Mouse (Mus musculus) forebrain, embryonic 10.5 days (tissue): ENCODE measurements around the gene Lzts3. TPM values are rescaled to one million over a fixed set of nuclear protein-coding genes. Genes with fewer than 3 reads are reported as not detected.

ENCODE experiments used
- DNase-seq: peaks from one replicate; pipeline ENCODE4 v3.0.0-alpha.2; 2017; ENCODE audit warnings: low spot score; ENCODE audit errors: extremely low spot score
- H3K27ac ChIP-seq: fragments of 300-500 bp; sonication (generic); 2 replicates; pipeline ENCODE4 v1.5.1; 2016; ENCODE audit warnings: mild to moderate bottlenecking
- H3K27me3 ChIP-seq: fragments of 300-500 bp; sonication (generic); 2 replicates; pipeline ENCODE4 v1.6.1; 2016; ENCODE audit warnings: mild to moderate bottlenecking; ENCODE audit not compliant: poor library complexity, severe bottlenecking
- H3K36me3 ChIP-seq: fragments of 300-500 bp; sonication (generic); replicated peaks from 2 replicates; pipeline ENCODE4 v1.6.1; 2016; ENCODE audit warnings: mild to moderate bottlenecking, moderate library complexity
- H3K4me1 ChIP-seq: fragments of 300-500 bp; sonication (generic); 2 replicates; pipeline ENCODE4 v1.6.1; 2016
- H3K4me3 ChIP-seq: fragments of 300-500 bp; sonication (generic); 2 replicates; pipeline ENCODE4 v1.5.1; 2016; ENCODE audit warnings: mild to moderate bottlenecking, moderate library complexity
- H3K9me3 ChIP-seq: fragments of 300-500 bp; sonication (generic); 2 replicates; pipeline ENCODE4 v1.6.1; 2016; ENCODE audit warnings: mild to moderate bottlenecking, moderate library complexity
- WGBS: fragments of 180-500 bp; shearing (Covaris S2); methylation state at CpG from one replicate; pipeline ENCODE4 v1.1.7; 2016; 5-methylcytosine and 5-hydroxymethylcytosine counted together
- polyA plus RNA-seq: library from polyadenylated mRNA; unstranded; fragments of >200 nt; fragmentation: Nextera tagmentation; extraction: Ambion mirVana; gene quantifications from 2 replicates; pipeline ENCODE4 v1.2.1, GENCODE M21; 2016

Gene Lzts3
- polyA plus RNA-seq = 3.4 and 3.8 TPM in 2 replicates

GRCm38 (mm10) chr2:130642684-130643369 is at the start of gene Lzts3:
Gene Lzts3, minus strand, starts transcription at chr2:130642803.
- Histone ChIP-seq H3K27ac (peak within 1 kb of the TSS; percentile 87), H3K27me3 (peaks cover 44% of the 10 kb centered on the region), H3K4me3 (peak within 1 kb of the TSS; percentile 76), H3K9me3 (no peaks in the 10 kb centered on the region), H3K36me3 (peaks cover 8% of the 10 kb centered on the region; the same call in 1 of the 2 replicates), H3K4me1 (peaks cover 27% of the 10 kb centered on the region)
- DNase-seq = peak; percentile 89
- WGBS = 3% methylated on average over 39 of the region's 40 CpGs

- Histone ChIP-seq H3K4me1 (no peaks in the 10 kb centered on the region), H3K9me3 (no peaks in the 10 kb centered on the region), H3K27me3 (peaks cover 3% of the 10 kb centered on the region), H3K36me3 (peaks cover 28% of the 10 kb centered on the region), H3K27ac (no peak overlapping the region), H3K4me3 (no peak overlapping the region)
- 83% methylated on average over 2 of the region's 2 CpGs for WGBS
- DNase-seq = no peak
These were observed 46.4 kb upstream of the Lzts3 start for GRCm38 (mm10) chr2:130689011-130689410.

GRCm38 (mm10) chr2:130685426-130685825 is 42.8 kb upstream of the Lzts3 start:
- Histone ChIP-seq H3K4me1 (no peaks in the 10 kb centered on the region), H3K36me3 (peaks cover 63% of the 10 kb centered on the region), H3K27ac (no peak overlapping the region), H3K9me3 (no peaks in the 10 kb centered on the region), H3K27me3 (no peaks in the 10 kb centered on the region), H3K4me3 (no peak overlapping the region)
- 92% methylated on average over 9 of the region's 9 CpGs for WGBS
- DNase-seq = no peak

GRCm38 (mm10) chr2:130681531-130681930 is 38.9 kb upstream of the Lzts3 start:
- Histone ChIP-seq H3K9me3 (no peaks in the 10 kb centered on the region), H3K36me3 (peaks cover 100% of the 10 kb centered on the region), H3K4me1 (no peaks in the 10 kb centered on the region), H3K4me3 (no peak overlapping the region), H3K27ac (no peak overlapping the region), H3K27me3 (no peaks in the 10 kb centered on the region)
- no peak for DNase-seq
- 97% methylated on average over 3 of the region's 3 CpGs for WGBS

- Histone ChIP-seq H3K27me3 (no peaks in the 10 kb centered on the region), H3K27ac (no peak overlapping the region), H3K36me3 (peaks cover 100% of the 10 kb centered on the region), H3K9me3 (no peaks in the 10 kb centered on the region), H3K4me3 (no peak overlapping the region), H3K4me1 (no peaks in the 10 kb centered on the region)
- WGBS = 93% methylated on average over 6 of the region's 6 CpGs
- DNase-seq = no peak
These were observed 37.3 kb upstream of the Lzts3 start for GRCm38 (mm10) chr2:130679899-130680298.

DNA sequence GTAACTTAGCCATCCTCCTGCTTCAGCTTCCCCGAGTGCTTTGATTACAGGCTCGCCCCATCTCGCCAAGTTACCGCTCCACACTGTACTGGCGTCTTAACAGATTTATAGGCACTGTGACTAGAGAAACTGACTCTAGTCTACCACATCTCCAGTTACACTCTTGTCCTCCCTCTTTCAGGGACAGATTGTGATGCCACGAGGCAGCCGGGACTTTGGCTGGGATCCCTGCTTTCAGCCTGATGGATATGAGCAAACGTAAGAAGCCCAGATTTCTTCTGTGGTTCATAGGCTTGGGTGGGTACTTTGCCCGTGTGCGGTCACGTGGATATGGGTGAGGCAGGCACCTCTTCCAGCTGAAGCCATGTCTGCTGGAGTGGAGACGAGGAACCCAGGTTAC is 36.6 kb upstream of the Lzts3 start:
- peaks cover 100% of the 10 kb centered on the region for H3K36me3 ChIP-seq
- H3K4me1 ChIP-seq = no peaks in the 10 kb centered on the region

GRCm38 (mm10) chr2:130677211-130677610 is 34.6 kb upstream of the Lzts3 start:
- Histone ChIP-seq H3K4me1 (no peaks in the 10 kb centered on the region), H3K9me3 (no peaks in the 10 kb centered on the region), H3K36me3 (peaks cover 99% of the 10 kb centered on the region), H3K27me3 (no peaks in the 10 kb centered on the region), H3K4me3 (no peak overlapping the region), H3K27ac (no peak overlapping the region)
- 91% methylated on average over 10 of the region's 10 CpGs for WGBS
- no peak for DNase-seq

More for the DNA sequence above, 36.6 kb upstream of the Lzts3 start:
- Histone ChIP-seq H3K4me3 (no peak overlapping the region), H3K27me3 (no peaks in the 10 kb centered on the region), H3K27ac (no peak overlapping the region), H3K9me3 (no peaks in the 10 kb centered on the region)
- DNase-seq = no peak
- 94% methylated on average over 12 of the region's 12 CpGs for WGBS

DNA sequence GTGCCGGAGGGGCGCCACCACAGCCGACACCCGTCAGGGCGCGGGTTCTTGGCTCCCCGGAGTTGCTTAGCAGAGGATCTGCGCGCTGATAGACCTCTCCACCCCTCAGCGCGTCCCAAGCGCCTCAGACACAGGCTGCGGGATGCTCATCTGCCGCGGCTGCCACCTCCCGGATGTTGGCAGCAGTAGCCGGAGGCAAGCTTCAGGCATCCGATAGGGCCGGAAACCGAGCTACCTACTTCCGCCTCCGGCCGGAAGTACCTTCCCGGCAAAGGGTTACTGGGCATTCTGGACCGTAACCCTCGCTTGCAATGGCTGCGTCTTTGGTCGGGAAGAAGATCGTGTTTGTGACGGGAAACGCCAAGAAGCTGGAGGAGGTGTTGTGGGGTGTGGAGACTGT is 25.0 kb upstream of the Lzts3 start, which contains the start of gene Itpa:
Itpa (plus strand) TSS at position 52 of the 400 bp plus-strand sequence.
- peaks cover 48% of the 10 kb centered on the region for H3K4me1 ChIP-seq
- H3K36me3 ChIP-seq = peaks cover 31% of the 10 kb centered on the region
- no peaks in the 10 kb centered on the region for H3K9me3 ChIP-seq
- under 1% methylated on average over 31 of the region's 31 CpGs for WGBS
- H3K4me3 ChIP-seq = peak within 1 kb of the TSS; percentile 82
- peak within 1 kb of the TSS; percentile 90 for H3K27ac ChIP-seq
- H3K27me3 ChIP-seq = no peaks in the 10 kb centered on the region
- peak; percentile 90 for DNase-seq

GRCm38 (mm10) chr2:130664102-130664701 is 21.6 kb upstream of the Lzts3 start, which contains the start of gene Ddrgk1:
Gene Ddrgk1, minus strand, starts transcription at chr2:130664659.
- Histone ChIP-seq H3K9me3 (no peaks in the 10 kb centered on the region), H3K27me3 (no peaks in the 10 kb centered on the region), H3K27ac (peak within 1 kb of the TSS; percentile 97), H3K36me3 (peaks cover 37% of the 10 kb centered on the region), H3K4me3 (peak within 1 kb of the TSS; percentile 63), H3K4me1 (peaks cover 48% of the 10 kb centered on the region)
- under 1% methylated on average over 40 of the region's 40 CpGs for WGBS
- peak; percentile 93 for DNase-seq

DNA sequence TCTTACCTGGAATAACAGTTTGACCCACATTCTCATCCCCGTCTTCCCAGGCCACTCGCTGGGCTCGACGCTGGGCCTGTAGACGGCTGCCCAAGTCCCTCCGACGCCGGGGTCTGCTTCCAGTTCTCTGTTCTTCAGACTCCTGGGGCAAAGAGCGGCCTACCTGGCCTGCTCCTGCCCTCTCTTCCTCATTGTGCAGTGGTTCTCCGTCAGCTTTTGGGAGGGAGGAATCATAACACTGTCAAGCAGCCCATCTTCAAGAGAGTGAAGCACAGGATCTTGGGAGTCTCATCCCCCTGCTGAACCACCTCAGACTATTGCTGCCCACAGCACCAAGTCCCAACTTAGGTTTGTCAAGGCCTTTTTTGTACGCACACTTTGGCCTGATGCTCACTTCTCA is 20.7 kb upstream of the Lzts3 start:
- no peaks in the 10 kb centered on the region for H3K27me3 ChIP-seq
- WGBS = 90% methylated on average over 11 of the region's 11 CpGs
- no peak for DNase-seq
- peak overlapping the region; percentile 63 for H3K4me3 ChIP-seq
- peak overlapping the region; percentile 97 for H3K27ac ChIP-seq
- peaks cover 39% of the 10 kb centered on the region for H3K4me1 ChIP-seq
- H3K9me3 ChIP-seq = no peaks in the 10 kb centered on the region
- H3K36me3 ChIP-seq = peaks cover 45% of the 10 kb centered on the region

DNA sequence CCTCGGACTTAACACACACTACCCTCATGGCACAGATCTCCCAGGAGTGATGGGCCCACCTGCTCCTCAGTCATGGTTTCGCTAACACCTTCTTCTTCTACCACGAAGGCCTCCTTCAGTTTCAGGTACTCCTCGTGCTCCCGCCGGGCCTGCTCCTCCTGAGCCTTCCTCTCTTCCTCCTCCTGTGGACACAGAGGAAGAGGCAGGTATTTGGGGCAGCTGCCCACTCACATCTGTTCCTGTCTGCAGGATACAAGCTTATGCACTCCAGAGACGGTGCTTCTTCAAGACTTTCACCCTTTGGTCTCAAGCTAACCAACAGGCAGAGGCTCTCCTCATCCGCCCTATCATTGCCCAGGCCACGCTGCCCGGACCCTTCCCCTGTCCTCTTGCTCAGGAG is 15.9 kb upstream of the Lzts3 start:
- no peak for DNase-seq
- Histone ChIP-seq H3K27ac (no peak overlapping the region), H3K4me1 (peaks cover 18% of the 10 kb centered on the region), H3K9me3 (no peaks in the 10 kb centered on the region), H3K4me3 (no peak overlapping the region), H3K27me3 (no peaks in the 10 kb centered on the region), H3K36me3 (peaks cover 93% of the 10 kb centered on the region)
- 94% methylated on average over 10 of the region's 10 CpGs for WGBS

- Histone ChIP-seq H3K9me3 (no peaks in the 10 kb centered on the region), H3K27ac (no peak overlapping the region), H3K4me3 (no peak overlapping the region), H3K27me3 (no peaks in the 10 kb centered on the region), H3K36me3 (peaks cover 100% of the 10 kb centered on the region), H3K4me1 (peaks cover 8% of the 10 kb centered on the region)
- WGBS = 85% methylated on average over 6 of the region's 6 CpGs
- DNase-seq = no peak
These were observed 14.9 kb upstream of the Lzts3 start for GRCm38 (mm10) chr2:130657541-130657940.

GRCm38 (mm10) chr2:130656536-130656935 is 13.9 kb upstream of the Lzts3 start:
- Histone ChIP-seq H3K9me3 (no peaks in the 10 kb centered on the region), H3K36me3 (peaks cover 95% of the 10 kb centered on the region), H3K27me3 (no peaks in the 10 kb centered on the region), H3K4me1 (no peaks in the 10 kb centered on the region), H3K4me3 (no peak overlapping the region), H3K27ac (no peak overlapping the region)
- WGBS = 94% methylated on average over 9 of the region's 9 CpGs
- no peak for DNase-seq
